In genomic region chr10:34352166-34352565, GRCm38 (mm10) we compare ENCODE assay signal across 23 mouse cellular contexts. TPM values are rescaled to one million over a fixed set of nuclear protein-coding genes. Genes with fewer than 3 reads are reported as not detected.
DNase-seq lines count a peak whose midpoint lies in the region; ATAC-seq and TF ChIP-seq lines count a peak whose summit lies in the region.
"Had no signal": no experiment of that assay in that cellular context is flagged by ENCODE, and none has a peak within 500 bp of the region (broad histone marks: within the 10 kb centered on the region; RNA-seq: fewer than 3 reads in every experiment).

No protein-coding gene starts in this region.

- DNase-seq in kidney, adult 11 months: no peak
- peak; percentile 80 for DNase-seq in kidney, postnatal 0 days (ENCODE audit: low spot score)
- no peak for DNase-seq in kidney, postnatal 36 days
- DNase-seq in testis, postnatal 10 days (ENCODE audit: low spot score): no peak
- DNase-seq: adrenal gland, postnatal 10 days; adrenal gland, postnatal 36 days; B cell, adult 2 months; cerebellum, adult 18-20 months; cerebellum, adult 9-10 months; cerebellum, postnatal 14 days; forebrain, postnatal 0 days; gastrocnemius, adult 2 months; gastrocnemius, postnatal 14 days; heart, adult 11 months had no signal

- ATAC-seq in kidney, embryonic 14.5 days (ENCODE audit: low FRiP score, low TSS enrichment): peak; percentile 71
- no peak for ATAC-seq in kidney, postnatal 0 days (replicated peaks; ENCODE audit: low FRiP score, low read depth)
- ATAC-seq: activated CD4-positive, CD25-positive, alpha-beta regulatory T cell, adult 4 months; forebrain, embryonic 14.5 days had no signal

- 0 out of 2 replicates have a peak, but pooled peaks cover 3% of the 10 kb centered on the region for H3K4me1 ChIP-seq in kidney, embryonic 14.5 days (ENCODE audit: control insufficient read depth, insufficient read depth, low read length)
- no peaks in the 10 kb centered on the region for H3K4me1 ChIP-seq in kidney, postnatal 0 days (replicated peaks; ENCODE audit: insufficient read depth, low read length)
- H3K4me1 ChIP-seq: hindbrain, embryonic 12.5 days; hindbrain, embryonic 15.5 days had no signal

- no peaks in the 10 kb centered on the region for H3K9me3 ChIP-seq in kidney, embryonic 14.5 days (ENCODE audit: control insufficient read depth, low read length)
- no peaks in the 10 kb centered on the region for H3K9me3 ChIP-seq in kidney, postnatal 0 days (replicated peaks; ENCODE audit: low read length)
- H3K9me3 ChIP-seq: G1E; hindbrain, embryonic 12.5 days; hindbrain, embryonic 15.5 days had no signal

- H3K36me3 ChIP-seq in kidney, embryonic 14.5 days (ENCODE audit: control insufficient read depth, insufficient read depth, low read length): no peaks in the 10 kb centered on the region
- H3K36me3 ChIP-seq in kidney, postnatal 0 days (ENCODE audit: insufficient read depth, low read length): no peaks in the 10 kb centered on the region
- H3K36me3 ChIP-seq in myocyte (ENCODE audit: control insufficient read depth, insufficient read depth): no peaks in the 10 kb centered on the region
- H3K36me3 ChIP-seq: hindbrain, embryonic 12.5 days; hindbrain, embryonic 15.5 days had no signal

- H3ac ChIP-seq in myocyte (ENCODE audit: control insufficient read depth, insufficient read length): no peak overlapping the region

- no peaks in the 10 kb centered on the region for H3K79me2 ChIP-seq in myocyte (ENCODE audit: control insufficient read depth, insufficient read depth)

- no peaks in the 10 kb centered on the region for H3K27me3 ChIP-seq in kidney, embryonic 14.5 days (ENCODE audit: control insufficient read depth, insufficient read depth, low read length)
- H3K27me3 ChIP-seq in kidney, postnatal 0 days (ENCODE audit: insufficient read depth, low read length): no peaks in the 10 kb centered on the region
- H3K27me3 ChIP-seq in myocyte (ENCODE audit: control insufficient read depth, insufficient read depth, insufficient read length): no peaks in the 10 kb centered on the region
- H3K27me3 ChIP-seq: CH12.LX; hindbrain, embryonic 12.5 days; hindbrain, embryonic 15.5 days had no signal

- no peak overlapping the region for H3K9ac ChIP-seq in kidney, embryonic 14.5 days (ENCODE audit: low read depth, low read length)
- no peak overlapping the region for H3K9ac ChIP-seq in kidney, postnatal 0 days (ENCODE audit: low read depth, low read length)
- H3K9ac ChIP-seq: forebrain, postnatal 0 days; hindbrain, embryonic 12.5 days; hindbrain, embryonic 15.5 days had no signal

- TF ChIP-seq POLR2A in myocyte (IDR thresholded peaks at IDR 0.05; ENCODE audit: insufficient read length, low read depth): no peak

- H3K27ac ChIP-seq in kidney, embryonic 14.5 days (ENCODE audit: low read depth, low read length): no peak overlapping the region
- H3K27ac ChIP-seq in kidney, postnatal 0 days: peak overlapping the region; percentile 27; the same call in 1 of the 2 replicates
- H3K27ac ChIP-seq: gastrocnemius, adult 2 months; hindbrain, embryonic 12.5 days; hindbrain, embryonic 15.5 days had no signal

- no peak for TF ChIP-seq CTCF in kidney, postnatal 0 days (IDR thresholded peaks at IDR 0.05; ENCODE audit: low read depth)

- H3K4me3 ChIP-seq in kidney, embryonic 14.5 days (ENCODE audit: low read length): no peak overlapping the region
- H3K4me3 ChIP-seq in kidney, postnatal 0 days (replicated peaks; ENCODE audit: low read depth, low read length): no peak overlapping the region
- no peak overlapping the region for H3K4me3 ChIP-seq in myocyte
- H3K4me3 ChIP-seq: gastrocnemius, adult 2 months; hindbrain, embryonic 12.5 days; hindbrain, embryonic 15.5 days had no signal

- no peak overlapping the region for H3K4me2 ChIP-seq in kidney, embryonic 14.5 days (replicated peaks; ENCODE audit: low read depth, low read length)
- no peak overlapping the region for H3K4me2 ChIP-seq in kidney, postnatal 0 days (ENCODE audit: low read length)
- peak overlapping the region; percentile 12 for H3K4me2 ChIP-seq in myocyte (ENCODE audit: low read depth)
- H3K4me2 ChIP-seq: heart, embryonic 11.5 days; hindbrain, embryonic 12.5 days; hindbrain, embryonic 15.5 days had no signal

- 66% methylated on average over 4 of the region's 4 CpGs for WGBS in kidney, embryonic 14.5 days
- 52% methylated on average over 4 of the region's 4 CpGs for WGBS in kidney, postnatal 0 days

TF ChIP-seq in myocyte, 11 proteins besides CTCF, POLR2A, EP300 and RAD21:
- no peak for TF ChIP-seq SRF (IDR thresholded peaks at IDR 0.05; ENCODE audit: control insufficient read depth, insufficient read length, low read depth)
- TF ChIP-seq TCF3 (IDR thresholded peaks at IDR 0.05; ENCODE audit: insufficient read length, low read depth): no peak
- no peak for TF ChIP-seq MAX (IDR thresholded peaks at IDR 0.05; ENCODE audit: low read depth)
- TF ChIP-seq USF1 (IDR thresholded peaks at IDR 0.05; ENCODE audit: low read depth): no peak
- no peak for TF ChIP-seq REST (IDR thresholded peaks at IDR 0.05; ENCODE audit: insufficient read depth, insufficient read length)
- no peak for TF ChIP-seq POLR2AphosphoS2 (IDR thresholded peaks at IDR 0.05; ENCODE audit: insufficient read length, low read depth)
- TF ChIP-seq TCF12 (IDR thresholded peaks at IDR 0.05; ENCODE audit: insufficient read depth, poor library complexity, severe bottlenecking): no peak
- no peak for TF ChIP-seq E2F4 (IDR thresholded peaks at IDR 0.05; ENCODE audit: insufficient read depth)
- TF ChIP-seq MYOG (IDR thresholded peaks at IDR 0.05; ENCODE audit: control insufficient read depth in 1 of 3, insufficient read depth in 1 of 3, insufficient read length in 2 of 3, low read depth in 2 of 3): no peak
- no peak for TF ChIP-seq CEBPB (IDR thresholded peaks at IDR 0.05; ENCODE audit: insufficient read depth, poor library complexity, severe bottlenecking)
- no peak for TF ChIP-seq MYOD1 (IDR thresholded peaks at IDR 0.05; ENCODE audit: control insufficient read depth in 1 of 3, insufficient read length in 2 of 3, low read depth in 2 of 3)

RNA-seq across cellular contexts. Expression of gene Col10a1, which starts 37.6 kb away (rescaled TPM):
- polyA plus RNA-seq in kidney, embryonic 14.5 days (2014; fragmentation: Nextera tagmentation; extraction: Ambion mirVana): 0.11 and 0.26 TPM in 2 replicates
- polyA plus RNA-seq in kidney, postnatal 0 days (2015; fragmentation: Nextera tagmentation; extraction: Ambion mirVana): 0.06 and 0.09 TPM in 2 replicates
- 0.08 TPM for polyA plus RNA-seq in myocyte (2012; fragmentation: generic; extraction: Trizol)
- polyA plus RNA-seq: forebrain, embryonic 14.5 days; G1E; hindbrain, embryonic 12.5 days had no signal

RNA-seq across cellular contexts. Expression of gene Tspyl4, which starts 54.9 kb away (rescaled TPM):
- 4.7 and 7.3 TPM in 2 replicates for polyA plus RNA-seq in kidney, embryonic 14.5 days (2014; fragmentation: Nextera tagmentation; extraction: Ambion mirVana)
- polyA plus RNA-seq in kidney, postnatal 0 days (2015; fragmentation: Nextera tagmentation; extraction: Ambion mirVana): 9.4 and 9.9 TPM in 2 replicates
- 6.0 TPM for polyA plus RNA-seq in myocyte (2012; fragmentation: generic; extraction: Trizol)
